Mouse (Mus musculus) MEL (cell line): ENCODE measurements around the gene Klhdc3. TPM values are rescaled to one million over a fixed set of nuclear protein-coding genes. Genes with fewer than 3 reads are reported as not detected.

ENCODE experiments used
- DNase-seq: peaks from one replicate; pipeline ENCODE4 v3.0.0; 2011; ENCODE audit warnings: low read depth, low spot score
- H3K27ac ChIP-seq: 2 replicates; pipeline ENCODE4 v1.5.1; 2012; ENCODE audit warnings: low read depth, mild to moderate bottlenecking, control low read depth, low read length, moderate library complexity; ENCODE audit not compliant: control insufficient read depth
- H3K27me3 ChIP-seq, 2 experiments: fragments of 150-350 bp in 1 of 2; sonication (generic) in 1 of 2; 2 replicates each; pipeline ENCODE4 v1.6.1; 2012; ENCODE audit warnings: low read length in 2 of 2, mild to moderate bottlenecking in 2 of 2, improper control_type of control experiment in 1 of 2, moderate library complexity in 1 of 2; ENCODE audit not compliant: insufficient read depth in 2 of 2, control insufficient read depth in 1 of 2
- H3K36me3 ChIP-seq, 2 experiments: 2 replicates each; pipeline ENCODE4 v1.6.1; 2012 to 2014; ENCODE audit warnings: low read length in 2 of 2, improper control_type of control experiment in 1 of 2, inconsistent platforms in 1 of 2, mild to moderate bottlenecking in 1 of 2; ENCODE audit not compliant: insufficient read depth in 2 of 2, control insufficient read depth in 1 of 2
- H3K4me1 ChIP-seq, 2 experiments: fragments of 150-350 bp in 1 of 2; sonication (generic) in 1 of 2; 2 replicates each; pipeline ENCODE4 v1.6.1; 2012; ENCODE audit warnings: low read length in 2 of 2, improper control_type of control experiment in 1 of 2, mild to moderate bottlenecking in 1 of 2; ENCODE audit not compliant: insufficient read depth in 2 of 2, control insufficient read depth in 1 of 2
- H3K4me3 ChIP-seq, 2 experiments: fragments of 150-350 bp in 1 of 2; sonication (generic) in 1 of 2; 2 replicates each; pipeline ENCODE4 v1.5.1; 2012; ENCODE audit warnings: low read depth in 2 of 2, low read length in 2 of 2, mild to moderate bottlenecking in 2 of 2, moderate library complexity in 2 of 2, control low read depth in 1 of 2, improper control_type of control experiment in 1 of 2; ENCODE audit not compliant: control insufficient read depth in 1 of 2, insufficient read depth in 1 of 2
- H3K79me2 ChIP-seq: 2 replicates; pipeline ENCODE4 v1.6.1; 2012; ENCODE audit warnings: mild to moderate bottlenecking, low read length, moderate library complexity; ENCODE audit not compliant: control insufficient read depth, poor library complexity, insufficient read depth
- H3K9ac ChIP-seq: 2 replicates; pipeline ENCODE4 v1.6.1; 2012; ENCODE audit warnings: low read depth, mild to moderate bottlenecking, control low read depth, low read length, moderate library complexity; ENCODE audit not compliant: control insufficient read depth, poor library complexity, severe bottlenecking
- H3K9me3 ChIP-seq: fragments of 150-350 bp; sonication (generic); replicated peaks from 2 replicates; pipeline ENCODE4 v1.6.1; 2012; ENCODE audit warnings: mild to moderate bottlenecking, low read length, improper control_type of control experiment, moderate library complexity; ENCODE audit not compliant: insufficient read depth
- BHLHE40 ChIP-seq: IDR thresholded peaks from 2 replicates; pipeline ENCODE4 v1.6.1; 2012; ENCODE audit warnings: low read depth, mild to moderate bottlenecking, inconsistent platforms, low read length, improper control_type of control experiment, borderline replicate concordance
- CHD1 ChIP-seq: IDR thresholded peaks from 2 replicates; pipeline ENCODE4 v1.6.1; 2012; ENCODE audit warnings: low read depth, mild to moderate bottlenecking, inconsistent platforms, low read length, improper control_type of control experiment
- CTCF ChIP-seq, 3 experiments: IDR thresholded peaks in 2 of 3; conservative IDR thresholded peaks in 1 of 3; 2 replicates each; pipeline ENCODE4 v1.5.1; 2011 to 2012; ENCODE audit warnings: low read length in 3 of 3, low read depth in 2 of 3, mild to moderate bottlenecking in 2 of 3, improper control_type of control experiment in 1 of 3, inconsistent platforms in 1 of 3, mixed read lengths in 1 of 3, moderate library complexity in 1 of 3; ENCODE audit not compliant: control insufficient read depth in 1 of 3, insufficient read depth in 1 of 3, poor library complexity in 1 of 3, severe bottlenecking in 1 of 3
- EP300 ChIP-seq, 2 experiments: IDR thresholded peaks; 2 replicates each; pipeline ENCODE4 v1.6.1; 2011; ENCODE audit warnings: improper control_type of control experiment in 2 of 2, low read length in 2 of 2, low read depth in 1 of 2, mild to moderate bottlenecking in 1 of 2
- GABPA ChIP-seq: IDR thresholded peaks from 2 replicates; pipeline ENCODE4 v1.6.1; 2012; ENCODE audit warnings: low read depth, mild to moderate bottlenecking, inconsistent platforms, low read length, improper control_type of control experiment, moderate library complexity
- GATA1 ChIP-seq: IDR thresholded peaks from 2 replicates; pipeline ENCODE4 v1.6.1; 2011; ENCODE audit warnings: low read depth, low read length, improper control_type of control experiment
- HCFC1 ChIP-seq: IDR thresholded peaks from 2 replicates; pipeline ENCODE4 v1.6.1; 2012; ENCODE audit warnings: low read depth, mild to moderate bottlenecking, inconsistent platforms, low read length, improper control_type of control experiment, moderate library complexity
- JUND ChIP-seq: IDR thresholded peaks from 2 replicates; pipeline ENCODE4 v1.6.1; 2011; ENCODE audit warnings: low read depth, mild to moderate bottlenecking, improper control_type of control experiment, low read length
- KAT2A ChIP-seq: conservative IDR thresholded peaks from 2 replicates; pipeline ENCODE4 v1.6.1; 2012; ENCODE audit warnings: low read depth, low read length, improper control_type of control experiment, inconsistent platforms
- MAFK ChIP-seq: IDR thresholded peaks from 2 replicates; pipeline ENCODE4 v1.6.1; 2011; ENCODE audit warnings: low read depth, mild to moderate bottlenecking, low read length, improper control_type of control experiment, borderline replicate concordance
- MAZ ChIP-seq: IDR thresholded peaks from 2 replicates; pipeline ENCODE4 v1.6.1; 2012; ENCODE audit warnings: low read depth, mild to moderate bottlenecking, inconsistent platforms, low read length, improper control_type of control experiment
- MXI1 ChIP-seq: IDR thresholded peaks from 2 replicates; pipeline ENCODE4 v1.6.1; 2011; ENCODE audit warnings: mild to moderate bottlenecking, low read depth, low read length, improper control_type of control experiment
- MYB ChIP-seq: IDR thresholded peaks from 2 replicates; pipeline ENCODE4 v1.6.1; 2011; ENCODE audit warnings: mild to moderate bottlenecking, low read depth, low read length, improper control_type of control experiment
- NELFE ChIP-seq: IDR thresholded peaks from 2 replicates; pipeline ENCODE4 v1.6.1; 2011; ENCODE audit warnings: low read depth, low read length, improper control_type of control experiment
- NRF1 ChIP-seq: IDR thresholded peaks from 2 replicates; pipeline ENCODE4 v1.6.1; 2014; ENCODE audit warnings: low read depth, mild to moderate bottlenecking, inconsistent platforms, low read length, improper control_type of control experiment, moderate library complexity; ENCODE audit not compliant: poor library complexity, insufficient read depth, severe bottlenecking
- POLR2A ChIP-seq, 2 experiments: IDR thresholded peaks; 2 replicates each; pipeline ENCODE4 v1.6.1; 2011 to 2012; ENCODE audit warnings: low read length in 2 of 2, mild to moderate bottlenecking in 2 of 2, control low read depth in 1 of 2, improper control_type of control experiment in 1 of 2, low read depth in 1 of 2, moderate library complexity in 1 of 2; ENCODE audit not compliant: control insufficient read depth in 1 of 2, insufficient read depth in 1 of 2, poor library complexity in 1 of 2
- RCOR1 ChIP-seq: IDR thresholded peaks from 2 replicates; pipeline ENCODE4 v1.6.1; 2012; ENCODE audit warnings: low read depth, mild to moderate bottlenecking, inconsistent platforms, low read length, improper control_type of control experiment
- SIN3A ChIP-seq: IDR thresholded peaks from 2 replicates; pipeline ENCODE4 v1.6.1; 2012; ENCODE audit warnings: low read length, improper control_type of control experiment, inconsistent platforms
- SMC3 ChIP-seq: IDR thresholded peaks from 2 replicates; pipeline ENCODE4 v1.6.1; 2011; ENCODE audit warnings: low read depth, low read length, improper control_type of control experiment
- TBP ChIP-seq: IDR thresholded peaks from 2 replicates; pipeline ENCODE4 v1.8.0; 2011; ENCODE audit warnings: low read depth, low read length, improper control_type of control experiment
- UBTF ChIP-seq: IDR thresholded peaks from 2 replicates; pipeline ENCODE4 v1.6.1; 2012; ENCODE audit warnings: low read depth, mild to moderate bottlenecking, inconsistent platforms, low read length, improper control_type of control experiment, moderate library complexity, borderline replicate concordance; ENCODE audit not compliant: insufficient read depth
- USF1 ChIP-seq: IDR thresholded peaks from 2 replicates; pipeline ENCODE4 v1.6.1; 2014; ENCODE audit warnings: low read depth, mild to moderate bottlenecking, inconsistent platforms, low read length, improper control_type of control experiment, moderate library complexity
- ZKSCAN1 ChIP-seq: IDR thresholded peaks from 2 replicates; pipeline ENCODE4 v1.6.1; 2012; ENCODE audit warnings: low read depth, mild to moderate bottlenecking, inconsistent platforms, low read length, improper control_type of control experiment, moderate library complexity
- ZNF384 ChIP-seq: IDR thresholded peaks from 2 replicates; pipeline ENCODE4 v1.6.1; 2012; ENCODE audit warnings: low read depth, mild to moderate bottlenecking, inconsistent platforms, low read length, improper control_type of control experiment
- polyA plus RNA-seq, 2 experiments: library from polyadenylated mRNA; stranded (reverse) in 1 of 2; unstranded in 1 of 2; fragments of >175 nt in 1 of 2; fragments of >200 nt in 1 of 2; gene quantifications; 2 replicates each; pipeline versions ENCODE4 v1.2.1 to v1.2.4; 2012; ENCODE audit warnings: low replicate concordance in 2 of 2, low read depth in 1 of 2; ENCODE audit not compliant: insufficient read length in 2 of 2, insufficient read depth in 1 of 2, missing spikeins in 1 of 2
- total RNA-seq: library from RNA; depleted of rRNA; stranded (reverse); fragments of 300-350 nt; gene quantifications from 2 replicates; pipeline ENCODE4 v1.2.3, GENCODE M21; 2012

Klhdc3 gene
- total and polyA plus RNA-seq, 3 experiments, result 95.0 to 203 TPM; not detected in 1

GRCm38 (mm10) chr17:46691390-46691789 is 10.7 kb upstream of the Klhdc3 start:
- Histone ChIP-seq H3K27me3 (no peaks in the 10 kb centered on the region), H3K4me1 (no peaks in the 10 kb centered on the region), H3K4me3 (no peak overlapping the region), H3K9ac (no peak overlapping the region), H3K27ac (no peak overlapping the region), H3K9me3 (no peaks in the 10 kb centered on the region), H3K36me3 (no peaks in the 10 kb centered on the region; a peak in 1 of 4 replicates), H3K79me2 (no peaks in the 10 kb centered on the region)
- DNase-seq, result no peak
- TF ChIP-seq TBP (no peak), KAT2A (no peak), UBTF (no peak), GATA1 (no peak), RCOR1 (no peak), BHLHE40 (no peak), ZKSCAN1 (no peak), EP300 (IDR thresholded peaks at IDR 0.05; ENCODE audit: low read depth in 1 of 2, low read length in 2 of 2) (no peak), USF1 (no peak), MXI1 (no peak), NELFE (no peak), MAZ (no peak), HCFC1 (no peak)

DNA sequence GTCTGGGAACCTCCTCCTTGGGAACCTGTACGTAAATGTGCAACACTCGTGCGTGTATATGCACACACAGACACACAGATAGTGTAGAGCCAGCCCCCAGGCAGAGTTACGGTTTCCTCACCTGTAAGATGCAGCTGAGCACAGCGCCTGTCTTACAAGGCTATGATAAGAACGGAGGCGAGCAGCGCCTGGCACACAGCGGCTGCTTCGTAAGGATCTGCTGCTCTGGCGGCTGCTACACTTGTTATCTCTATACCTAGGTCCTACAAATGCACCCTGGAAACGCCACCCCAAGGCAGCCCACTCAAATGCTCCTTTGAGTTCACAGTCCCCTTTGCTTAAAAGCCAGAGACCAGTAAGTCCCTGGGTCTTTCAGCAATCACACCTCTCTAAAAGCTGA is 10.0 kb upstream of the Klhdc3 start:
- Histone ChIP-seq H3K79me2 (no peaks in the 10 kb centered on the region), H3K4me1 (no peaks in the 10 kb centered on the region), H3K9me3 (no peaks in the 10 kb centered on the region), H3K4me3 (no peak overlapping the region), H3K36me3 (no peaks in the 10 kb centered on the region; a peak in 1 of 4 replicates), H3K9ac (no peak overlapping the region), H3K27ac (no peak overlapping the region), H3K27me3 (no peaks in the 10 kb centered on the region)
- TF ChIP-seq MYB, result no peak
- no peak for TF ChIP-seq EP300 (IDR thresholded peaks at IDR 0.05; ENCODE audit: low read depth in 1 of 2, low read length in 2 of 2)
- no peak for TF ChIP-seq NELFE
- TF ChIP-seq SIN3A, result no peak
- TF ChIP-seq KAT2A, result no peak
- no peak for TF ChIP-seq HCFC1
- TF ChIP-seq CTCF (IDR thresholded peaks at IDR 0.05 in 2 of 3, conservative IDR thresholded peaks at IDR 0.05 in 1 of 3; ENCODE audit: control insufficient read depth in 1 of 3, insufficient read depth in 1 of 3, low read depth in 2 of 3, low read length in 3 of 3, poor library complexity in 1 of 3, severe bottlenecking in 1 of 3), result no peak
- TF ChIP-seq GABPA, result no peak
- no peak for TF ChIP-seq NRF1
- no peak for TF ChIP-seq ZNF384
- no peak for TF ChIP-seq MAZ
- TF ChIP-seq CHD1, result no peak
- TF ChIP-seq POLR2A (IDR thresholded peaks at IDR 0.05; ENCODE audit: control insufficient read depth in 1 of 2, insufficient read depth in 1 of 2, low read depth in 1 of 2, low read length in 2 of 2, poor library complexity in 1 of 2), result no peak
- TF ChIP-seq SMC3, result no peak
- TF ChIP-seq MAFK, result no peak
- no peak for TF ChIP-seq JUND
- no peak for DNase-seq
